Mouse (Mus musculus): ENCODE measurements around the gene Cdip1. TPM values are rescaled to one million over a fixed set of nuclear protein-coding genes. Genes with fewer than 3 reads are reported as not detected.
"Not testable (repeated sequence)": the region's sequence is repeated elsewhere in the genome, so short reads cannot be mapped to it uniquely, and the experiment has no call there.

The Cdip1 gene
- polyA plus RNA-seq (2012; rRNA removed), result 29.6 and 56.2 TPM in 2 replicates

GRCm38 (mm10) chr16:4789810-4790559, at the start of gene Cdip1:
Gene Cdip1, minus strand, starts transcription at chr16:4790292.
- peak; percentile 76 for DNase-seq (ENCODE audit: low read depth, low spot score)
- WGBS, result under 1% methylated on average over 51 of the region's 51 CpGs

- 80% methylated on average over 3 of the region's 3 CpGs for WGBS
- no peak for DNase-seq (ENCODE audit: low read depth, low spot score)
Observed at GRCm38 (mm10) chr16:4839552-4839951, 49.5 kb upstream of the Cdip1 start.

GRCm38 (mm10) chr16:4837631-4838030, 47.5 kb upstream of the Cdip1 start:
- 78% methylated on average over 3 of the region's 3 CpGs for WGBS
- no peak for DNase-seq (ENCODE audit: low read depth, low spot score)

GRCm38 (mm10) chr16:4835191-4835590, 45.1 kb upstream of the Cdip1 start, which contains the start of gene 4930562C15Rik:
Gene 4930562C15Rik, plus strand, starts transcription at chr16:4835416.
- no peak for DNase-seq (ENCODE audit: low read depth, low spot score)
- WGBS, result 77% methylated on average over 3 of the region's 3 CpGs

GRCm38 (mm10) chr16:4833858-4834257, 43.8 kb upstream of the Cdip1 start:
- 79% methylated on average over 2 of the region's 2 CpGs for WGBS
- DNase-seq (ENCODE audit: low read depth, low spot score), result no peak

- 52% methylated on average over 15 of the region's 15 CpGs for WGBS
- DNase-seq (ENCODE audit: low read depth, low spot score), result no peak
Observed at GRCm38 (mm10) chr16:4831650-4832419, 41.7 kb upstream of the Cdip1 start.

- WGBS, result 47% methylated on average over 6 of the region's 6 CpGs
- no peak for DNase-seq (ENCODE audit: low read depth, low spot score)
Observed at GRCm38 (mm10) chr16:4829271-4829900, 39.3 kb upstream of the Cdip1 start.

- no peak for DNase-seq (ENCODE audit: low read depth, low spot score)
- WGBS, result 93% methylated on average over 5 of the region's 5 CpGs
Observed at GRCm38 (mm10) chr16:4827639-4828038, 37.5 kb upstream of the Cdip1 start.

- not testable (repeated sequence) for DNase-seq (ENCODE audit: low read depth, low spot score)
- 80% methylated on average over 5 of the region's 5 CpGs for WGBS
Observed at GRCm38 (mm10) chr16:4824466-4824865, 34.4 kb upstream of the Cdip1 start.

GRCm38 (mm10) chr16:4818349-4818748, 28.3 kb upstream of the Cdip1 start:
- 96% methylated on average over 3 of the region's 3 CpGs for WGBS
- no peak for DNase-seq (ENCODE audit: low read depth, low spot score)

- 78% methylated on average over 4 of the region's 4 CpGs for WGBS
- DNase-seq (ENCODE audit: low read depth, low spot score), result no peak
Observed at GRCm38 (mm10) chr16:4796631-4797030, 6.5 kb upstream of the Cdip1 start.

- WGBS, result 18% methylated on average over 2 of the region's 2 CpGs
- peak; percentile 47 for DNase-seq (ENCODE audit: low read depth, low spot score)
Observed at GRCm38 (mm10) chr16:4791332-4791731, 1.2 kb upstream of the Cdip1 start.

GRCm38 (mm10) chr16:4789311-4789768, 752 bp downstream of the Cdip1 start:
- under 1% methylated on average over 29 of the region's 29 CpGs for WGBS
- DNase-seq (ENCODE audit: low read depth, low spot score), result no peak

GRCm38 (mm10) chr16:4788176-4788575, 1.9 kb downstream of the Cdip1 start:
- DNase-seq (ENCODE audit: low read depth, low spot score), result no peak

GRCm38 (mm10) chr16:4785706-4786105, 4.4 kb downstream of the Cdip1 start:
- 41% methylated on average over 4 of the region's 4 CpGs for WGBS
- no peak for DNase-seq (ENCODE audit: low read depth, low spot score)

GRCm38 (mm10) chr16:4782515-4782914, 7.6 kb downstream of the Cdip1 start:
- DNase-seq (ENCODE audit: low read depth, low spot score), result no peak

- WGBS, result 64% methylated on average over 5 of the region's 5 CpGs
- no peak for DNase-seq (ENCODE audit: low read depth, low spot score)
Observed at GRCm38 (mm10) chr16:4781524-4782196, 8.4 kb downstream of the Cdip1 start.

GRCm38 (mm10) chr16:4778940-4779339, 11.2 kb downstream of the Cdip1 start:
- WGBS, result 96% methylated on average over 4 of the region's 4 CpGs
- DNase-seq (ENCODE audit: low read depth, low spot score), result no peak

- DNase-seq (ENCODE audit: low read depth, low spot score), result peak; percentile 81
- 37% methylated on average over 4 of the region's 4 CpGs for WGBS
Observed at GRCm38 (mm10) chr16:4777905-4778609, 12.0 kb downstream of the Cdip1 start.

All from large intestine, adult 2 months (tissue).